Comparison of ENCODE assay signal across 9 mouse cellular contexts in the genomic region with DNA sequence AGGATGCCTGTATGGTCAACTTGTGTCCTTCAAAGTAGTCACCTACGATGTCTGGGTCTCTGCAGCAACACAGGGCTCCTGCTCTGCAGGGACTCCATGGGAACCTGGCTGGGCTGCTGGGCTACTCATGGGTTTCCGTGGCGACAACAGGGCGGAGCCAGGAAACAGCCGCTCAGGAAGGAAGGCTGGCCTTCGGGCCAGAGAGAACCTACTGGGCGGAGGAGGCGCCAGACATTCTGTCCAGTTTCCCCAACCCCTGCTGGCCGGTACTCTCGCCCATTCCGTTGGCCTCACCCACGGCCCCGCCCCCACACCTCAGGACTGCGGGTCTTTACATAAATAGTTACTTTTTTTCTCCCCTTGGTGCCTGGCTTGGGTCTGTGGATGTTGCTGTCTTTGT. TPM values are rescaled to one million over a fixed set of nuclear protein-coding genes. Genes with fewer than 3 reads are reported as not detected.
DNase-seq lines count a peak whose midpoint lies in the region; ATAC-seq lines count a peak whose summit lies in the region.
"Had no signal": no experiment of that assay in that cellular context is flagged by ENCODE, and none has a peak within 500 bp of the region (broad histone marks: within the 10 kb centered on the region; RNA-seq: fewer than 3 reads in every experiment).

No protein-coding gene starts in this region.

- H3K36me3 ChIP-seq in embryonic facial prominence, embryonic 11.5 days (replicated peaks; ENCODE audit: control insufficient read depth, insufficient read depth, low read depth, low read length), result no peaks in the 10 kb centered on the region
- no peaks in the 10 kb centered on the region for H3K36me3 ChIP-seq in heart, embryonic 12.5 days
- no peaks in the 10 kb centered on the region for H3K36me3 ChIP-seq in kidney, embryonic 14.5 days (ENCODE audit: control insufficient read depth, insufficient read depth, low read length)
- no peaks in the 10 kb centered on the region for H3K36me3 ChIP-seq in lung, embryonic 15.5 days

- peaks cover 23% of the 10 kb centered on the region for H3K27me3 ChIP-seq in embryonic facial prominence, embryonic 11.5 days (ENCODE audit: control insufficient read depth, insufficient read depth, low read length)
- H3K27me3 ChIP-seq in heart, embryonic 12.5 days (replicated peaks), result peaks cover 49% of the 10 kb centered on the region
- peaks cover 33% of the 10 kb centered on the region for H3K27me3 ChIP-seq in kidney, embryonic 14.5 days (ENCODE audit: control insufficient read depth, insufficient read depth, low read length)
- peaks cover 30% of the 10 kb centered on the region for H3K27me3 ChIP-seq in lung, embryonic 15.5 days

- no peak overlapping the region for H3K4me3 ChIP-seq in embryonic facial prominence, embryonic 11.5 days (ENCODE audit: low read depth, low read length)
- peak overlapping the region; percentile 25 for H3K4me3 ChIP-seq in heart, embryonic 12.5 days
- peak overlapping the region; percentile 23 for H3K4me3 ChIP-seq in kidney, embryonic 14.5 days (ENCODE audit: low read length)
- peak overlapping the region; percentile 21 for H3K4me3 ChIP-seq in lung, embryonic 15.5 days

- ATAC-seq in embryonic facial prominence, embryonic 11.5 days (replicated peaks; ENCODE audit: insufficient number of reproducible peaks, low FRiP score, low TSS enrichment, low read depth), result no peak
- ATAC-seq in heart, embryonic 12.5 days (ENCODE audit: insufficient number of reproducible peaks, low FRiP score), result peak; percentile 33
- ATAC-seq in kidney, embryonic 14.5 days (ENCODE audit: low FRiP score, low TSS enrichment), result peak; percentile 32
- peak; percentile 27; the same call in 1 of the 2 replicates for ATAC-seq in lung, embryonic 15.5 days (ENCODE audit: borderline replicate concordance, extremely low read depth, low FRiP score, low TSS enrichment)
- 0 out of 2 replicates have a peak, but pooled peaks have one; percentile 24 for ATAC-seq in neutrophil, adult 5-6 weeks (ENCODE audit: extremely low read depth, insufficient number of reproducible peaks, low FRiP score, poor library complexity, severe bottlenecking)
- ATAC-seq in erythroblast, adult 5-6 weeks (replicated peaks; ENCODE audit: low FRiP score, poor library complexity, severe bottlenecking), result no peak

- peaks cover 2% of the 10 kb centered on the region; the same call in 1 of the 2 replicates for H3K4me1 ChIP-seq in embryonic facial prominence, embryonic 11.5 days (ENCODE audit: control insufficient read depth, insufficient read depth, low read length)
- H3K4me1 ChIP-seq in heart, embryonic 12.5 days (replicated peaks), result peaks cover 37% of the 10 kb centered on the region
- H3K4me1 ChIP-seq in kidney, embryonic 14.5 days (ENCODE audit: control insufficient read depth, insufficient read depth, low read length), result peaks cover 22% of the 10 kb centered on the region
- H3K4me1 ChIP-seq in lung, embryonic 15.5 days, result peaks cover 29% of the 10 kb centered on the region

- H3K9me3 ChIP-seq in embryonic facial prominence, embryonic 11.5 days (replicated peaks; ENCODE audit: control insufficient read depth, low read length), result no peaks in the 10 kb centered on the region
- no peaks in the 10 kb centered on the region for H3K9me3 ChIP-seq in heart, embryonic 12.5 days (replicated peaks)
- H3K9me3 ChIP-seq in kidney, embryonic 14.5 days (ENCODE audit: control insufficient read depth, low read length), result no peaks in the 10 kb centered on the region
- no peaks in the 10 kb centered on the region for H3K9me3 ChIP-seq in lung, embryonic 15.5 days

- H3K9ac ChIP-seq in embryonic facial prominence, embryonic 11.5 days (replicated peaks; ENCODE audit: low read length), result peak overlapping the region; percentile 51
- H3K9ac ChIP-seq in heart, embryonic 12.5 days, result peak overlapping the region; percentile 53
- H3K9ac ChIP-seq in kidney, embryonic 14.5 days (ENCODE audit: low read depth, low read length), result peak overlapping the region; percentile 37; the same call in 1 of the 2 replicates
- H3K9ac ChIP-seq in lung, embryonic 15.5 days, result no peak overlapping the region

- peak; percentile 59 for DNase-seq in right cerebral cortex, postnatal 14 days
- DNase-seq in right cerebral cortex, adult 2 months (ENCODE audit: low spot score in 2 of 2), result no peak
- DNase-seq in embryonic facial prominence, embryonic 11.5 days (ENCODE audit: low spot score), result peak; percentile 64

- 4% methylated on average over 14 of the region's 14 CpGs for WGBS in embryonic facial prominence, embryonic 11.5 days
- WGBS in heart, embryonic 12.5 days, result 2% methylated on average over 14 of the region's 14 CpGs
- under 1% methylated on average over 14 of the region's 14 CpGs for WGBS in kidney, embryonic 14.5 days
- WGBS in lung, embryonic 15.5 days, result 5% methylated on average over 14 of the region's 14 CpGs

- no peak overlapping the region for H3K27ac ChIP-seq in embryonic facial prominence, embryonic 11.5 days (replicated peaks; ENCODE audit: low read depth, low read length)
- H3K27ac ChIP-seq in heart, embryonic 12.5 days (ENCODE audit: poor library complexity, severe bottlenecking), result peak overlapping the region; percentile 48; the same call in 1 of the 2 replicates
- peak overlapping the region; percentile 31; the same call in 1 of the 2 replicates for H3K27ac ChIP-seq in kidney, embryonic 14.5 days (ENCODE audit: low read depth, low read length)
- H3K27ac ChIP-seq in lung, embryonic 15.5 days, result peak overlapping the region; percentile 79

- peak overlapping the region; percentile 38 for H3K4me2 ChIP-seq in embryonic facial prominence, embryonic 11.5 days (ENCODE audit: low read depth, low read length)
- peak overlapping the region; percentile 65 for H3K4me2 ChIP-seq in heart, embryonic 12.5 days
- peak overlapping the region; percentile 44 for H3K4me2 ChIP-seq in kidney, embryonic 14.5 days (replicated peaks; ENCODE audit: low read depth, low read length)
- peak overlapping the region; percentile 48 for H3K4me2 ChIP-seq in lung, embryonic 15.5 days

RNA-seq across cellular contexts. Expression of a gene that starts 4.0 kb away (rescaled TPM):
- polyA plus RNA-seq in embryonic facial prominence, embryonic 11.5 days (2014; fragmentation: Nextera tagmentation; extraction: Ambion mirVana), result 15.9 and 20.4 TPM in 2 replicates
- 24.7 and 26.3 TPM in 2 replicates for polyA plus RNA-seq in heart, embryonic 12.5 days (2016; fragmentation: Nextera tagmentation; extraction: Ambion mirVana)
- polyA plus RNA-seq in kidney, embryonic 14.5 days (2014; fragmentation: Nextera tagmentation; extraction: Ambion mirVana), result 36.8 and 40.5 TPM in 2 replicates
- polyA plus RNA-seq in lung, embryonic 15.5 days (2015; fragmentation: Nextera tagmentation; extraction: Ambion mirVana), result 65.3 and 70.3 TPM in 2 replicates
- not detected in 2 replicates for total RNA-seq in neutrophil, adult 5-6 weeks (2017)
- not detected in 2 replicates for total RNA-seq in erythroblast, adult 5-6 weeks (2015; ENCODE audit: low replicate concordance)
- not detected in 2 replicates for total RNA-seq in erythroblast, adult 5-6 weeks (2017; ENCODE audit: low replicate concordance)

RNA-seq across cellular contexts. Expression of a gene that starts 4.7 kb away (rescaled TPM):
- 21.8 and 22.5 TPM in 2 replicates for polyA plus RNA-seq in embryonic facial prominence, embryonic 11.5 days (2014; fragmentation: Nextera tagmentation; extraction: Ambion mirVana)
- 13.1 and 15.4 TPM in 2 replicates for polyA plus RNA-seq in heart, embryonic 12.5 days (2016; fragmentation: Nextera tagmentation; extraction: Ambion mirVana)
- 24.5 and 24.8 TPM in 2 replicates for polyA plus RNA-seq in kidney, embryonic 14.5 days (2014; fragmentation: Nextera tagmentation; extraction: Ambion mirVana)
- 23.2 and 23.7 TPM in 2 replicates for polyA plus RNA-seq in lung, embryonic 15.5 days (2015; fragmentation: Nextera tagmentation; extraction: Ambion mirVana)
- total RNA-seq in neutrophil, adult 5-6 weeks (2017), result 18.4 and 24.7 TPM in 2 replicates
- not detected in 2 replicates for total RNA-seq in erythroblast, adult 5-6 weeks (2015; ENCODE audit: low replicate concordance)
- not detected in 2 replicates for total RNA-seq in erythroblast, adult 5-6 weeks (2017; ENCODE audit: low replicate concordance)

RNA-seq across cellular contexts. Expression of a gene that starts 18.3 kb away (rescaled TPM):
- polyA plus RNA-seq in embryonic facial prominence, embryonic 11.5 days (2014; fragmentation: Nextera tagmentation; extraction: Ambion mirVana), result 74.3 and 83.0 TPM in 2 replicates
- 43.5 and 45.4 TPM in 2 replicates for polyA plus RNA-seq in heart, embryonic 12.5 days (2016; fragmentation: Nextera tagmentation; extraction: Ambion mirVana)
- 70.8 and 71.9 TPM in 2 replicates for polyA plus RNA-seq in kidney, embryonic 14.5 days (2014; fragmentation: Nextera tagmentation; extraction: Ambion mirVana)
- polyA plus RNA-seq in lung, embryonic 15.5 days (2015; fragmentation: Nextera tagmentation; extraction: Ambion mirVana), result 72.3 and 72.5 TPM in 2 replicates
- total RNA-seq in neutrophil, adult 5-6 weeks (2017), result 175 and 197 TPM in 2 replicates
- total RNA-seq in erythroblast, adult 5-6 weeks (2015; ENCODE audit: low replicate concordance), result 127 and 130 TPM in 2 replicates
- total RNA-seq in erythroblast, adult 5-6 weeks (2017; ENCODE audit: low replicate concordance), result 29.4 and 41.5 TPM in 2 replicates

RNA-seq across cellular contexts. Expression of a gene that starts 18.6 kb away (rescaled TPM):
- polyA plus RNA-seq in embryonic facial prominence, embryonic 11.5 days (2014; fragmentation: Nextera tagmentation; extraction: Ambion mirVana), result 0.29 and 0.39 TPM in 2 replicates
- polyA plus RNA-seq in heart, embryonic 12.5 days (2016; fragmentation: Nextera tagmentation; extraction: Ambion mirVana), result not detected in 2 replicates
- 0.63 TPM in 1 of 2 replicates, not detected in the other for polyA plus RNA-seq in kidney, embryonic 14.5 days (2014; fragmentation: Nextera tagmentation; extraction: Ambion mirVana)
- polyA plus RNA-seq in lung, embryonic 15.5 days (2015; fragmentation: Nextera tagmentation; extraction: Ambion mirVana), result not detected in 2 replicates
- total RNA-seq in neutrophil, adult 5-6 weeks (2017), result not detected in 2 replicates
- total RNA-seq in erythroblast, adult 5-6 weeks (2015; ENCODE audit: low replicate concordance), result not detected in 2 replicates
- total RNA-seq in erythroblast, adult 5-6 weeks (2017; ENCODE audit: low replicate concordance), result not detected in 2 replicates

RNA-seq across cellular contexts. Expression of a gene that starts 22.8 kb away (rescaled TPM):
- not detected in 2 replicates for polyA plus RNA-seq in embryonic facial prominence, embryonic 11.5 days (2014; fragmentation: Nextera tagmentation; extraction: Ambion mirVana)
- polyA plus RNA-seq in heart, embryonic 12.5 days (2016; fragmentation: Nextera tagmentation; extraction: Ambion mirVana), result not detected in 2 replicates
- not detected in 2 replicates for polyA plus RNA-seq in kidney, embryonic 14.5 days (2014; fragmentation: Nextera tagmentation; extraction: Ambion mirVana)
- polyA plus RNA-seq in lung, embryonic 15.5 days (2015; fragmentation: Nextera tagmentation; extraction: Ambion mirVana), result not detected in 2 replicates
- total RNA-seq in neutrophil, adult 5-6 weeks (2017), result not detected in 2 replicates
- not detected in 2 replicates for total RNA-seq in erythroblast, adult 5-6 weeks (2015; ENCODE audit: low replicate concordance)
- total RNA-seq in erythroblast, adult 5-6 weeks (2017; ENCODE audit: low replicate concordance), result not detected in 2 replicates
- total RNA-seq: left cerebral cortex, postnatal 36 days had no signal

Comparison
In these comparisons a context has a peak if more than half of its experiments do, and no peak if none do; other contexts are left out.
1. DNase-seq: peak in right cerebral cortex, postnatal 14 days (single experiment) and embryonic facial prominence, embryonic 11.5 days (single experiment); none in right cerebral cortex, adult 2 months (0 of 2).
2. ATAC-seq: peak in heart, embryonic 12.5 days (single experiment), kidney, embryonic 14.5 days (single experiment), lung, embryonic 15.5 days (single experiment) and neutrophil, adult 5-6 weeks (single experiment); none in embryonic facial prominence, embryonic 11.5 days (single experiment) and erythroblast, adult 5-6 weeks (single experiment).
3. Peak in every context shown above with its lines, with median percentiles within 50 percentile points of each other: H3K4me2 ChIP-seq.